Mouse (Mus musculus): ENCODE results near the gene Sec24d.

DNA sequence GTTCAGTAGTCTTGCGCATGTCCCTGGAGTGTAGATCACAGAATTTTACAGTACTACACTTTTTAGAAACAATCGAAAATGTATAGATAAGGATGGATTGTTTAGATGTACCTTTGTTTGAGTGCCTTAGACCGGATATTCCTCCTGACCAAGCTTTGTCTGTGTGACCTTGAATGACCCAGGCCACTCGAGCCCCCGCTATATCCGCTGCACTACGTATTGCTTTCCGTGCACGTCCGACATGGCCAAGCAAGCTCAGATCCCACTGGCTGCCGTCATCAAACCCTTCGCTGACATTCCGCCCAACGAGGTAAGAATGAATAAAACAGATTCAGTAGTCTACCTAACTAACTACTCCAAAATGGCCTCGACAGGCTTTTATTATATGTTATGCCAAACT is 38.4 kb downstream of the Sec24d start:
- TF ChIP-seq CTCF (IDR thresholded peaks at IDR 0.05; ENCODE audit: extremely low read depth, insufficient read length, insufficient replicate concordance, low read depth, low read length) = no peak
- TF ChIP-seq POLR2A (IDR thresholded peaks at IDR 0.05; ENCODE audit: low read depth, low read length) = no peak
